Mouse (Mus musculus): ENCODE data around the gene Rps10. TPM values are rescaled to one million over a fixed set of nuclear protein-coding genes. Genes with fewer than 3 reads are reported as not detected.

Gene Rps10
- 100 to 1,000 TPM; 930 to 948 TPM for total RNA-seq (2021)
- long read RNA-seq, experiment 1, transcript Rps10-203 (6 exons, 887 nt): major isoform, 31 of 39 reads
- long read RNA-seq, experiment 1, partial matches to known transcripts: 3 of 39 reads
- long read RNA-seq, experiment 1, other reads (novel, unspliced or antisense): 2 of 39 reads
- long read RNA-seq, experiment 2, transcript Rps10-203 (6 exons, 887 nt): major isoform, 147 of 168 reads
- long read RNA-seq, experiment 2, transcript Rps10-208 (5 exons, 498 nt): minor isoform, 8 of 168 reads
- long read RNA-seq, experiment 2, partial matches to known transcripts: 11 of 168 reads
- long read RNA-seq, experiment 2, other reads (novel, unspliced or antisense): 1 of 168 reads

DNA sequence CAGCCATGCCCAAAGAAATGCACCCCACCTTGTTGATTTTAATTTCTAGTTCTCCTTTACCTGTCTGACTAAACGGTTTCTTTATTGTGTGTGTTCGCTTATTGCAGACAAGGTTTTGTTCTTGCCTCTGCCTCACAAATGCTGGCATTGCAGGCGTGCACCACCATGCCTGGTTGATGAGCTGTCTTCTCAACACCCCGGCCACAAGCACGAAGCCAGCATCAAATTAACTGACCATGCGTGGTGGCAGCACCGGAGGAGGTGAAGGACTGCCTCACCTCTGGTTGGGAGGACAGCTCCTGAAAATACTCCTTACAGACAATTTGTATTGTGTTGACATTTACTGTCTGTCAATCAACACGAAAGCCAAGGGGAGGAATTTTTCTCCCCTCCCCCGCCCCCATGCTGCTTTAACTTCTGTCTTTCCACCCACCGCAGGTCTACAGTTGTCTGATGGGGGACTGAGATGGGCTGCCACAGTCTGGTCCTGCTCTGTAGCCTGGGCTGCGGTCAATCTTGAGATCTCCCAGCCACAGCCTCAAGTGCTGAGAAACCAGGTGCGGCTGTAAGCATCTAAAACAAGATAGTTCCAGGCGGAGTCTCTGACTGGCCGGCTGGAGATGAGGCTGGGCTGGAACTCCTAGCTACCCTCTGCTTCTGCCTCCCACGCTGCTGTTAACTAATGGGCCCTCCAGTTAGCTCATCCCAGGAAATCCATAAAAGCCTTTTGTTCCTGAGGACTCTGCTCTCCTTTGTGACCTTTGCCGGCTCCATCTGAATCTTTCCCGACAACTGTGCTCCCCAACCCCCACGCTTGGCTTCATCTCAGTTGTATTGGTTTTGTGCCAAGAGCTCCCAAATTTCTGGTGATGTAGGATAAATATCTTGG is at the start of gene Rps10:
TSS of gene Rps10 (minus strand) at position 538 of the 889 bp plus-strand sequence.
- no peak for DNase-seq (ENCODE audit: low spot score in 2 of 2)

DNA sequence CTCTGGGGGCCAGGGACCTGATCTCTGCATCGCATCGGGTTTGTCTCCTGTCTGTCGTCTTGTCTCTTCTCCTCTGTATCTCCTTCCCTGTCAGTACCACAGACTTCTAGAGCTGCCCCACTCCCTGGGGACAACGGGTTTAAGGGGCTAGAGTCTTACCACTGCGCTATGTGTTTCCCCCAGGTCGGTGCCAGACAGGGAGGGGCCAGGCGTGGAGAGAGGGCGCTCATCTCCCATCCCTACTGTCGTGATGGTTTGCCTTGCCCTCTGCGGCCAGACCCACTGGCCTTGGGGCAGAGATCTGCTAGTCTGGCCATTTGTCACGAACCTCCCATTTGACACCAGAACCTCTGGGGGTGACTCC is 49.1 kb upstream of the Rps10 start:
- no peak for DNase-seq (ENCODE audit: low spot score in 2 of 2)

DNA sequence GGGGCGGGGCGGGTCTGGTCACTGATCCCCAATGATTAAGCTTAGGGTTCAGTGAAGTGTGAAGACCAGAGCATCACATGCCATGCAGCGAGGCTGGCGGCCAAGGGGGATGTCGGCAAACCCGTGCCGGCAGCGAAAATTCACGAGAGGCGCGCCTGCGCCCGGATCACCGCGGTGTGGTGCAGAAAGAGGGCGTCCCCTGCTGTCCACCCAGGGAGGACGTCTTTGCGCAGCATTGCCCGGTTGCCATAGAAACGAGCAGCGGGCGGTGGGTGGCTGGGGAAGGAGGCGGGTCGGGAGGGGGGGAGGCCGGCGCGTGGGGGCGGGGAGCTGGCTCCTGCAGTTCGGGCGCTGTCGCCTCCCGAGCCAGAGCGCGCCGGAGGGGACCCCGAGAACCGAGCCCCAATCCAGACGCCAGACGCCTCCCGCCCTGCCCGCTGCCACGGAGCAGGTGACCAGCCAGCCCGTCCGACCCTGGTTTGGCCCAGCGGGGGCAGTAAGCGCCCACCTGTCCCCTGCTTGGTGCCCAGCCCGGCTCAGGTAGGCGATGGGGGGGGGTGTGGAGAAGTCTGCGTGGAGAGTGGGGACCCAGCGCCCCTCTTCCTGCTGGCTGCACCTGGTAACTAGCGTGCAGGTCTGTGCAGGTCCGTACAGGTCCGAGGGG is 48.5 kb upstream of the Rps10 start:
- DNase-seq (ENCODE audit: low spot score in 2 of 2): peak; percentile 26 to 40

DNA sequence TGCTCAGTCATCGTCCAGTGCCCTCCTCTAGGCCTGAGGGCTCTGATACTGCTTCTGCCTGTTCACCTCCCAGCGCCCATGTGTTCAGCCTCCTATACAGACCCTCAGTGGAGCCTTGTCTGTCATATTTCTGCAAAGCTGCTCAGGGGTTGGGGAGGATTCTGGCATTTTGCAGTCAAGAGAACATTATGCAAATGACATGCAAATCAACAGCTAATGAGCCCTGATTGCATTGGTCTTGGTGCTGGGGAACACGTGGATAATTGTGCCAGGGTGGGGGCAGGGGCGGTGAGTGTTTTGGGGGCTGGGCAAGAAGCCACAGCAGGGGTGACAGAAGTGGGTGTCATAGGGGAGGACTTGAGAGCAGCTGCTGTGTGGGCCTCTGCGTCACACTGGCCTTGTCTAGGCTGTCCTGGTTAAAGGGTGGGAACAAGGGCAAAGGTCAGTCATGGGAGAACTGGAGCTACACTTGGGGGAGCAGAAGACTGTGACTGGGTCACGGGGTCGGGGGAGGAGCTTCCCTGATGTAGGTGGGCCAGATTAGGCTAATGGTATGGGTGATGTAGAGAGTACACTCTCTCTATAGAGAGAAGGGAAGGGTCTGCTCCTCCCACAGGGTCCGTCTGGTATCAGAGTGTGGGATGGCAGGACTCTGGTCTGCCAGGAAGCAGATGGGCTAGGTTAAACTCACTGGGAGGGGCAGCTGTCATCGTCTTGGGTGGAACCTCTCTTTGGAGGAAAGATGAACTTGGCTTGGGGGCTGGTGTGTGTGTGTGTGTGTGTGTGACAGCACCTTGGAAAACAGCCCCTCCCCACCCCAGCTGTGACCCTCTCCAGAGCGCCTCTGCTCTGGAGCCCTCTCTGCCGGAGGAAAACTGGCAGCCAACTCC is 42.7 kb upstream of the Rps10 start:
- no peak for DNase-seq (ENCODE audit: low spot score in 2 of 2)

DNA sequence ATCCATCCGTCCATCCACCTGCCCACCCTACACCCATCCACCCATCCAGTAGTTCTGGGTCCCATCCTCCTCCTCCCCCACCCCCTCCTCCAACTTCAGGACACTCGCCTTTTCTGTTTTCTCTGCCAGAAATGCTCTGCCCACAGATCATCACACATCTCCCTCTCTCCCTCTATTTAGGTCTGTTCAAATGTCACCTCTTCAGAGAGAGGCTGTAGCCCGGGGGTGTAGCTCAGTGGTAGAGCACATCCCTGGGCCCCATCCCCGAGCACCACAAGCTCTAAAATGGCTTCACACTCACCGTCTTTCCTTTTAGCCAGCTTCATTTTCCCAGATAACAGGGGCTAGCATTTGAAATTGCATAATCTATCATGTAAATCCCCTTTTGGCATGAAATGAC is 41.3 kb upstream of the Rps10 start:
- no peak for DNase-seq (ENCODE audit: low spot score in 2 of 2)

DNA sequence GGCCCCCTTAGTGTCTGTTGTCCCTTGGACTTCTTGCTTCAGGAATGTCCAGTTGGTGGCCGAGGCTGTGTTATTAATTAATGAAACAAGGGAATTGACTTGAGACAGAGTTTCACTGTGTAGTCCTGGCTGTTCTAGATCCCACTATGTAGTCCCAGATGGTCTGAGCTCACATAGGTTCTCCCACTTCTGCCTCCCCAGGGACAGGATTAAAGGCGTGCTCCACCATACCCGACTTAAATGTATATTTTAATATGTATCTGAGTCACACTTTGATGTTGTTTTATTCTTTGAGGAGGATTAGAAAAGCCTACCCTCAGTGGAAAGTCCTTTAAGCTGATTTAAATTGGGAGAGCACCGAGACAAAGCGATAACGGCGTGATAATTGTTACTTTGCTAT is 39.8 kb upstream of the Rps10 start:
- DNase-seq (ENCODE audit: low spot score in 2 of 2): no peak

DNA sequence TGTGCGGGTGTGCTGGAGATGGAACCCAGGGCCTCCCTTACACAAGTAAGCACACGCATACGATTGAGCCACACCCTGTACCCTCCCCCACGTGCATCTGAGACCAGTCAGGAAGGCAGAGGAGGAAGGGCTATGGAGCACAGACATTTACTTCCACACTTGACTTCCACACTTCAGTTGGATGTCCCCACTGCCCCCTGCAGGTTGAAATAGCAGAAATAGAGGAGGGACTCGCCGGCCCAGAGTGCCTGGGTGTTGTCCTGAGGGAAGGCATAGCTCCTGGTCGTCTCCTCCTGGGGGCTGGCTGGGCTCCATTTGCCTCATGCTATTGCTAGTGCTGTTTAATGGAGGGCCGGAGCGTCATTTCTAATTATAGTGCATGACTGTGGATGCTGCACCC is 39.0 kb upstream of the Rps10 start:
- DNase-seq (ENCODE audit: low spot score in 2 of 2): no peak

DNA sequence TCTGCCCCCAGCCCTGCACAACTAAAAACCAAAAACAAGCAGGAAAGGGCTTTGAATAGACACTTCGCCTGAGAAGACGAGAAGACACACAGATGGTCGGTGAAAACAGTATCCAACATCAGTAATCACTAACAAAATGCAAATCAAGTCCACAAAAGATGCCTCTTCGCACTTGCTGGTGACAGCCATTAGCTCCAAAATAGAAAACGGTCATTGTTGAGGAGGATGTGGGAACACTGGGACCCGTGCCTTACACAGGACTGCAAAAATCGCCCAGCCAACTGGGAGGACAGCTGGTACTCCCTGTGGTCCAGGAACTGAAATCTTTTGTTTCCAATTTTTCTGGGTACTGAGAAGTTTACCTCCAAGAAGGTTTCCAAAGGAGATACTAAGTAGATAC is 37.5 kb upstream of the Rps10 start:
- DNase-seq (ENCODE audit: low spot score in 2 of 2): no peak

DNA sequence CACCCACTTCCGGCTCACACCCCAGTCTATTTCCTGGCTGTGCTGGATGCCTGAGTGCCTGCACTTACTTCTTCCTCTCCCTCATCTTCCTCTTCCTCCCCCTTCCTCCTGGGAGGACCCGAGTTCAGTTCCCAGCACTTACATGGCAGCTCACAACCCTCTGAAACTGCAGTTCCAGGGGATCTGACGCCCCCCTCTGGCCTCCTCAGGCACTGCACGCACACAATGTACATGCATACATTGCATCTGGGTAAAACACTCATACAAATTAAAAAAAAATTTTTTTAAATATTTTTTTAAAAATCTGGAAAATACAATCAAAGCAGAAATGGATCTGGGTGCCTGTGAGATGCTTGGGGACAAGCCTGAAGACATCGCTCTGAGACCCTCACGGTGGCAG is 35.3 kb upstream of the Rps10 start:
- no peak for DNase-seq (ENCODE audit: low spot score in 2 of 2)

DNA sequence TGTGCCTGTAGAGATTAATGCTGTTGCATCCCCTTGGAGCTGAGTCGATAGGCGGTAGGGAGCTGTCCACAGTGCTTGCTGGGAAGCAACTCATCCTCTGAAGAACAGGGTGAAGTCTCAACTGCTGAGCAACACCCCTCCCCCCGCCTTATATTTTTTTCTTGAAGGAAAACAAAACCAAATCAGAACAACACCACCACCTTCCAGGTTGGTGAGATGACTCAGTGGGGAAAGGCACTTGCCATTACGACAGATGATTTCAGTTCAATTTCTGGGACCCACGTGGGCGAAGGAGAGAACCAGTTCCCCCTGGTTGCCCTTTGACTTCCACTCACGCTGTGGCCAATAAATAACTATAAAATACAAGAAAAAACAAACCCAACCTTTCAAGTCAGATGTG is 22.3 kb upstream of the Rps10 start:
- DNase-seq (ENCODE audit: low spot score in 2 of 2): no peak

DNA sequence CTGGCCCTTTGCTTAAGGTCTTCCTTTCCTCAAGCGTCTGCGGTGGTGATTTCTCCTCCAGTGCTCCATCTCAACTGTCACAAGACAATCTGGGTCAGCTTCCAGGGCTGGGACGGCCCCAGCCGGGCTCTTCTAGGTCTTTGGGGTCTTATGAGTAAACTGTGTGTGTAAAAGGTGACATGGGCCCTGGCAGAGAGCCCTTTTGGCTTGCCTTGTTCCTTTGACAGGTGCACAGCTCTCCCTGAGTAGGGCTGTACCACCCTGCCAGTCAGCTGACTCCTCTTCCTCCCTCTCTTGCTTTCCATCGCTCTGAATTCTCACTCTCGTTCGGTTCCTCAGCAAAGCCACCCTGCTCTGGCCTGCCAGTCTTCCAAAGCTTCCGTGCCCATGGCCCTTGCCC is 20.7 kb upstream of the Rps10 start:
- DNase-seq (ENCODE audit: low spot score in 2 of 2): no peak

DNA sequence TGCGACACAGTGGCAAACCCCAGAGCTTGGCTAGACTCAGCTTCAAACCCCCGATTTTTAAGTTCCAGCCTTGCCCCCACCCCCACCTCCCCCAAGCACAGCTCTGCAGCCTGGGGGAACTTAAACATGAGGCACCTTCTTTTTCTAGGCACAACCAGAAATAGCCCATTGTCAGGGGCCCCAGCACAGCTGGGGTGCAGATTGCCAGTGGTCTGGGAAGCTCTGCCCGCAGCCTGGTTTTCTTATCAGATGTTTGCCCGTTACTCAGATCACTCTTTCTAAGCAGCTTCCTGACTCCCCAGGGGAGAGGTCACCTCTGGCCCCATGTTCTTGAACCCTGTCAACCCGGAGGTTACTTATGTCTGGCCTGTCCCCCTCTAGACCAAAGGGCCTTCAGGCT is 19.9 kb upstream of the Rps10 start:
- no peak for DNase-seq (ENCODE audit: low spot score in 2 of 2)

DNA sequence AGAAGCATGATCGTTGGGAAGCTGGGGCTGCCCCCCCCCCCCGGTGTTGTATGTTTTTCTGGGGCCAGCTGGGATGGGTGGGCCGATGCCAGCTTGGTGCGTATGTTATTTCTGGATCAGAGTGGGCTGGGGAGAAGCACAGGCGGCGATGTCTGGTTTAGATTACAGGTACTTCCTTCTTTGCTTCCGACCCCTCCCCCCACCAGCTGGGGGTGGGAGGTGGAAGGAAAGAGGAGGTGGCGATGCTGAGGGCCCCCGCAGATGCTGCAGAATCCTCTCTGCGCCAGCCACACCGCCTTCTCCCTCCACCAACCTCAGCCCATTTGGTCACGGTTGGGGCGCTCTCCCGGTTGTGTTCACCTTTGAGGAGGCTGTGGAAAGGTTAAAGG is 19.5 kb upstream of the Rps10 start:
- DNase-seq (ENCODE audit: low spot score in 2 of 2): no peak

DNA sequence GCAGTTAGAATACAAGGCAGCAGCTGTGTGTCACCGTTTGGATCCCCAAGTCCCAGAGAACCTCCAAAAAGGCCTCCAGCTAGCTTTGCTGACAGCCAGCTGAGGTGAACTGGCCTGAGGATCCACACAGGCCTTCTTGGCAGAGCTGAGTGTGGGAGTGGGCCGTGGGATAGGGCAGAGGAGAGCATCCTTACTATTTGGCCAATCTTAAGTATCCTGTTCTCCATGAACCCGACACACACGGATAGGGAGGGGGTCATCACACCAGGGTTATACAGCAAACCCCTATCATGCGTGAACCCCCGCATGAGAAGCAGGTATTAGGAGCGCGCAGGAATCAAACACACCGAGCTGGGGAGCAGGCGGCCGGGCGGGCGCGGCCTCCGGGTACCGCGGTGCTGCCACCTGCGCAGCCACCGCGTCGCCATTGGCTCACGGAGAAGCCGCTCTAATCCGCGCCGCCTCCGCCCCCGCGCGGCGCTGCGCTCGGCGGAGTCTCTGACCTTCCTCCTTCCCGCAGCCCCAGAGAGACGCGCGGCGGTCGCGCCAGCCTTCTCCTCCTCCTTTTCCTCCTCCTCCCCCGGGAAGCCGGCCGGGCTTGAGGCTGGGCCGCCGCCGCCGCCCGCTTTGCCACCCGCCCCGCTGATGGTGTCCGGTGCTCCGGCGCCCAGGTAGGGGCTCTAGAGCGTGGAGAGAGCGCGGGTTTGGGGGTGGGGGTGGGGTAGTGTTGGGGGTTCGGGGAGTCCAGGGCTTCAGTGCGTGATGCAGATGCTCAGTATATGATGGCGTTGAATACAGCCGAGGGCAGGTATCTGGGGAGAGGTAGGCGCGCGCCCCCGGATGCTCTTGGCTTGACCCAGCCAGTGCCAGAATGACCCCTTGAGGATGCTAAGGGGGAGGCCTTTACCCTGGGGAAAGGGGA is 18.9 kb upstream of the Rps10 start, which contains the start of gene Pacsin1:
TSS of gene Pacsin1 (plus strand) at position 421 of the 922 bp plus-strand sequence.
- peak; percentile 41 to 51 for DNase-seq (ENCODE audit: low spot score in 2 of 2)

DNA sequence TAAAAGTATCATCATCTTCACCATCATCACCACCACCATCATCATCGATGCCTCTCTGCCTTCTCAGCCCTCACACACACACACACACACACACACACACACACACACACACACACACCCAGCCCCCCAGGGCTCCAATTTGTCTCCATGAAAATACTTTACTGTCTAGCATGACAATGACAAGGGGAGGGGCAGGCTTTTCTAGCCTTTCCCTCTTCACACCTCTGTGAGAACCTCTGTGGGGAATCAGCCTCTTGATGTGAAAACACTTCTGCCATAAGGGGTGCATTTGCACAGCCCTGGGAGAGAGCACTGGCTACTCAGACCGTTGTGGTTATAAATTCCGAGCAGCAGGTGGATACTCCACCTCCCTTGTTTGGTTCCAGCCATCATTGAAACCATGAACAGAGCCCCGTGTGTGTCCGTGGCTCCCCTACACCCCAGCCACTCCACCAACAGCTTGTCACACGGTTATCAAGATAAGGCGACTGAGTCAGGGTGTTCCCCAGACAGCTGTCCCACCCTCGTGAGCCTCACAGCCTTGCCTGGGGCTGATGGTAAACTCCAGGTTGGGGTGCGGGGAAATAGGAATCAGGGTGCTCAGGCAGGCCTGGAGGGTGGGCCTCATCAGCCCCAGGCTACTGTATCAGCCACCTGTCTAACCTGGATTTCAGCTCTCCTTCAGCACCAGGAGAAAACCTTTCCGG is 16.9 kb upstream of the Rps10 start:
- no peak for DNase-seq (ENCODE audit: low spot score in 2 of 2)

DNA sequence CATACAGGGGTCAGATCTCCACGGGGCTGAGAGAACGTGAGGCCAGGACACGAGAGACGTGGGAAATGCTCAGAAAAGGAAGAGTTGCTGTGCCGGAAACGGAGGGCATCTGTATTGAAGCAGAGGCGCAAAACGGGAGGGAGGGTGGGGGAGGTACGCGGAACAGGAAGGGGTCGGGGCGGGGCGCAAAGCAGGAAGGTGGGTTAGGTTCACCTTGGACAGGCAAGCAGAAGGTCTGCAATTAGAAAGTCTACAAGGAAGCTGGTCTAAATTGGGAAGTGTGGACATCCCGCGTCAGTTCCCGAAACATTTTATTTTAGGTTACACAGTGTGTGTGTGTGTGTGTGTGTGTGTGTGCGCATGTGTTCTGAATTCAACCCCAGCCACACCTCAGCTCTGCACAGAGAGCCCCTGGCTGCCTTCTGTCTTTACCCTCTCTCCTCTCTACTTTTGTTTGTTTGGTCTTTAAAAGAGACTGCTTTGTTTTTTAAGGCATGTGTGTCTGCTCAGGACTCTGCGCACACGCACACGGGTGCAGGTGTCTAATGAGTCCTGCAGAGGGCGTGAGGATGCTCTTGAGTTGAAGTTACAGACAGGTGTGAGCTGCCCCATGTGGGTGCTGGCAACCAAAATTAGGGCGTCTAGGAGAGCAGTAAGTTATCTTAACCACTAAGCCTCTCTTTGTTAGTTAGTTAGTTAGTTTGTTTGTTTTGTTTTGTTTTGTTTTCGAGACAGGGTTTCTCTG is 15.7 kb upstream of the Rps10 start:
- DNase-seq (ENCODE audit: low spot score in 2 of 2): no peak

DNA sequence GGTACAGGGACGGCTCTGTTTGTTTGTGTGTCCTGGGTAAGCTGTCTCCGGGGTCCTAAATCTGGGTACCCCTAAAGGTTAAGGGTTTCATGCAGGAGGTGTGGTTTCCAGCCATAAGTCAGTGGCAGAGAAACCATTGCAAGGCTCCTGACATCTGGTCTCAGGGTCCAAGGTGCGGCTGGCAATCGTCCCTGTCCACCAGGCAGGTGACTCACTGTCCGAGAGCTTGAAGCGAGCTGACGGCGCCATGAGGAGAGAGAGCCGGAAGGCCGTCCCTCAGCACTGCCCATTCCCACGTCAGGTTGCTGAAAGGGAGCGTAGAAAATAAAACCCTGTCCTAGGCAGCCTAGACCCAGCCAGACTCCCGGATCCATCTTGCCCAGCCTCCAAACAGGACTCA is 14.1 kb upstream of the Rps10 start:
- DNase-seq (ENCODE audit: low spot score in 2 of 2): no peak

DNA sequence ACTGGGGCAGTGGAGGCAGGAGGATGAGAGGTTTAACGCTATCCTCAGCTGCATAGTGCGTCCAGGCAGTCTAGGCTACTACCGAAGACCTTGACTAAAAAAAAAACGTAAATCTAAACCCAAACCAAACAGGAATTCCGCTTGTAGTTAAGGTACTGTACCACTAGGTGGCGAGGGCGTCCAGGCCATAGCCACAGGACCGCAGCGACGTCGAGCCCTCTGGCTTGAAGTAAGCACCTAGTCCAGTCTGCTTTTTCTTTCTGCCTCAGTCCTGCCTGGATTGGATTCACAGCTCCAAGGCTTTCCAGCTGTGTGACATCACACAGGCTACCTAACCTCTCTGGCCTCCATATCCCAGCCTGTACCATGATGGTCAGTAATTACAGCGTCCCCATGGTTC is 13.7 kb upstream of the Rps10 start:
- DNase-seq (ENCODE audit: low spot score in 2 of 2): peak; percentile 60 to 63
